Mouse (Mus musculus): ENCODE results near the gene Maml1. TPM values are rescaled to one million over a fixed set of nuclear protein-coding genes. Genes with fewer than 3 reads are reported as not detected.

Maml1 gene
- 3.8 and 4.6 TPM in 2 replicates for polyA plus RNA-seq (2015; fragmentation: Nextera tagmentation; extraction: Ambion mirVana)

DNA sequence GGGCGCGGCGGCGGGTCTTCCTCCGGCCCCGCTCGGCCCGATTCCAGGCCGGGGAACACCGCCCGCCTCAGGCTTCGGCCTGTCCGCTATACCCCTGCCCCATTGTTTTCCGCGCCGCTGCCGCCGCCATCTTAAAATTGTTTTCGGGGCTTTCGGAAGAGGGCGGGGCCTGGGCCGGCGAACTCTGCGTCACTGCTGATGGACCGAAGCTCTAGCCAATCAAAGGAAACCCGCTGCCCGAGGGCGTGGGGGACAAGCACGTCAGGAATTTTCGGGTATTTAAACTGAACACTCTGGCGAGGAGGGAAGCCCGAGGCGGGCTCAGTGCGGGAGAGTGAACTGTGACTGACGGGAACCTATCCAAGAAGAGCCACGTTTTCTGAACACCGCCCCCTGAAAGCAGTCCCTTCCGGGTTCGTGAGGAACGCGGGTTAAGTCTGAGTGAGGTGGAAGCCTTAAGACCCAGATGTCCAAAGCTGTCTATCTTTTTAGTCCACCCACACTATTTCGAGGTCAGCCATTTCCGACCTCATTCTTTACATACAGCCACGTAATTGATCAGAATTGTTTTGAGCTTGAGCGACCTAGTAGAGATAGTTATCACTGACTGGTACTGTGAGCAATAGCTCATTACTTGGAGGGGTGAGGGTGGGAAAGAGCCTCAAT, at the start of gene Maml1:
TSS of gene Maml1 (minus strand) at position 122 of the 666 bp plus-strand sequence.
- WGBS = under 1% methylated on average over 45 of the region's 45 CpGs
- H3K9me3 ChIP-seq = no peaks in the 10 kb centered on the region
- H3K27ac ChIP-seq (replicated peaks) = peak within 1 kb of the TSS; percentile 98
- ATAC-seq (replicated peaks) = peak; percentile 99
- H3K36me3 ChIP-seq = peaks cover 28% of the 10 kb centered on the region
- peak within 1 kb of the TSS; percentile 94 for H3K9ac ChIP-seq (replicated peaks)
- H3K27me3 ChIP-seq = no peaks in the 10 kb centered on the region
- H3K4me2 ChIP-seq (replicated peaks) = peak within 1 kb of the TSS; percentile 53
- peaks cover 29% of the 10 kb centered on the region for H3K4me1 ChIP-seq
- H3K4me3 ChIP-seq = peak within 1 kb of the TSS; percentile 93

DNA sequence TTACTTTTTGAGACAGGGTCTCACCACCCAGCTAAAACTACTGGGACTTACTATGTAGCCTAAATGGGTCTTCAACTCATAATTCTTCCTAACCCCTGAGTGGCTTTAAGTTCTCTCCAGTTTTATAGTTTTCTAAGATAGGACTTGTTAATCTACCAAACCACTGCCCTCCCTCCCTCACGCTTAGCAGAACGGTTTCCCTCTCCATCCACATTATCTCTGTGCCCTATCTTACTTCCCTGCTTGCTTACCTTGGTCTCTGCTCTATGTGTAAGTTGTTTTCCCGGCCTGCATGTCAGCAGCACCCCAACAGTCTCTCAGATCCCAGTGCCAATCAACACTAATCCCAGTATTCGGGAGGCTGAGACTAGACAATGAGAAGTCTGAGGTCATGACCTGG, 44.8 kb upstream of the Maml1 start:
- no peak overlapping the region for H3K9ac ChIP-seq (replicated peaks)
- H3K4me2 ChIP-seq (replicated peaks) = no peak overlapping the region
- no peak for ATAC-seq (replicated peaks)
- 54% methylated on average over 4 of the region's 4 CpGs for WGBS
- H3K4me1 ChIP-seq = no peaks in the 10 kb centered on the region
- H3K4me3 ChIP-seq = no peak overlapping the region
- H3K36me3 ChIP-seq = no peaks in the 10 kb centered on the region
- no peaks in the 10 kb centered on the region for H3K27me3 ChIP-seq
- H3K27ac ChIP-seq (replicated peaks) = no peak overlapping the region
- H3K9me3 ChIP-seq = no peaks in the 10 kb centered on the region

DNA sequence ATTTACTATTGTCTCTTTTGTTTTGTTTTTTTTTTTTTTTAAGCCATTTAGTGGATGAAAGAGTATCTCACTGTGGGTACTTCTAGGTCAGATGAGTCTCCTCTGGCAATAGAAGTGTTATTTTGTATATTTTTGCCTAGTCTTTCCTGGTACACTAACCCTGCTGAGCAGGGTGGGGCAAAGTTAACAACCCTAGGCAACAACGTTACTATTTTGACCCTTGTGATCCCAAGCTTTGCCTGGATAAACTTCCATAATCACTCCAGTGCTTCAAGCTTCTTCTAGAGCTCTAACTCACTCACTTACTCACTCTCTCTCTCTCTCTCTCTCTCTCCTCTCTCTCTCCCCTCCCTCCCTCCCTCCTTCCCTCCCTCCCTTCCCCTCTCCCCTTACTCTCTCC, 44.0 kb upstream of the Maml1 start:
- ATAC-seq (replicated peaks) = no peak
- Histone ChIP-seq H3K27me3 (no peaks in the 10 kb centered on the region), H3K36me3 (no peaks in the 10 kb centered on the region), H3K27ac (replicated peaks) (no peak overlapping the region), H3K4me2 (replicated peaks) (no peak overlapping the region), H3K4me1 (no peaks in the 10 kb centered on the region), H3K9ac (replicated peaks) (no peak overlapping the region), H3K9me3 (no peaks in the 10 kb centered on the region), H3K4me3 (no peak overlapping the region)
- WGBS = 68% methylated on average over 1 of the region's 1 CpGs

DNA sequence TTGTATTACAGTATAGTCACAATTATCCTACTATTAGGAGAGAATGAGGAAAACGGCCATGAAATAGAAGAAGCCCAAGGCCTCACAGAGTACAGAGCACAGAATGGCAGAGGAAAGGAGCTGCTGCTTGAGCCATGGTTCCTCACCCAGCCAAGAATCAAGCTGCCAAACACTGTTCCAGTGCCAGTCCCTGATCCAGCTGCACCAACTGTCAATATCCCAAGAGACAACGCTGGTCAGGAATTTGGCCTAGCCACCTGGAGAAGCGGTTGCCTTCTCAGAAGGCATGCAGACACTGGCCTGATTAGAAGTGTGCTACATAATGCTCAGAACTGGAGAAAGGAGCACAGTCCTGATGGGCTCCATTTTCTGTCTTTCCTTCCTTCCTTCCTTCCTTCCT, 41.1 kb upstream of the Maml1 start:
- Histone ChIP-seq H3K36me3 (no peaks in the 10 kb centered on the region), H3K4me3 (no peak overlapping the region), H3K9ac (replicated peaks) (no peak overlapping the region), H3K27ac (replicated peaks) (no peak overlapping the region), H3K4me1 (no peaks in the 10 kb centered on the region), H3K9me3 (no peaks in the 10 kb centered on the region), H3K27me3 (no peaks in the 10 kb centered on the region), H3K4me2 (replicated peaks) (no peak overlapping the region)
- WGBS = 92% methylated on average over 3 of the region's 3 CpGs
- no peak for ATAC-seq (replicated peaks)

DNA sequence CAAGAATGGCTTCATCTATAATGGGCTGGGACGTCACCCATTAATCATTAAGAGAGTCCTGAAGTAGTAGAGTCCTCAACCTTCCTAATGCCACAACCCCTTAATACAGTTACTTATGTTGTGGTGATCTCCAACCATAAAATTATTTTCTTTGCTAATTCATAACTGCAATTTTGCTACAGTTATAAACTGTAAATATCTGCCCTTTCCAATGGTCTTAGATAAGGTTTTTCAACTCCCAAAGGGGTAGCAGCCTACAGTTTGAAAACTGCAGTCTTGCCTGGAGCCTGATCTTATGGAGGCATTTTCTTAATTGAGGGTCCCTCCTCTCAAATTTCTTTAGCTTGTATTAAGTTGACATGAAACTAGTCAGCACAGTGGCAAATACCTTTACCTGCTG, 37.3 kb upstream of the Maml1 start:
- Histone ChIP-seq H3K4me2 (replicated peaks) (no peak overlapping the region), H3K9ac (replicated peaks) (no peak overlapping the region), H3K27ac (replicated peaks) (no peak overlapping the region), H3K4me1 (peaks cover 12% of the 10 kb centered on the region), H3K9me3 (no peaks in the 10 kb centered on the region), H3K27me3 (no peaks in the 10 kb centered on the region), H3K36me3 (no peaks in the 10 kb centered on the region), H3K4me3 (no peak overlapping the region)
- ATAC-seq (replicated peaks) = no peak
- 100% methylated on average over 1 of the region's 1 CpGs for WGBS

DNA sequence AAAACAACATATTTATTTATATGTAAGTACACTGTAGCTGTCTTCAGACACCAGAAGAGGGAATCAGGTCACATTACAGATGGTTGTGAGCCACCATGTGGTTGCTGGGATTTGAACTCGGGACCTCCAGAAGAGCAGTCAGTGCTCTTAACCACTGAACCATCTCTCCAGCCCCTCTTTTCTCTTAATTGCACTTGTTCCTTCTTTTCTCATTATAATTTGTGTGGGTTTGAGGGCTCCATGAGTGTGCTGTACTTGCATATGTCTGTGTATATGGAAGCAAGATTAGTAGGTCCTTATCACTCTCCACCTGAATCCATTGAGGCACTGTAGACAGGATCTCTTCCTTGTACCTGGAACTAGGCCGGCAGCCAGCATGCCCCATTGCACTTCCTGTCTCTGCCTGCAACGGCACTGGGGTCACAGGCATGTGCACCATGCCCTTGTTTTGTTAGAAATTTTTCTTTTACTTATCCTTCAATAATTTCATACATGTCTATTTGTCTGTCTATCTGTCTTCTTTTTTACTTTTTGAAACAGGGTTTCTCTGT, 36.0 kb upstream of the Maml1 start:
- no peak for ATAC-seq (replicated peaks)
- 88% methylated on average over 3 of the region's 3 CpGs for WGBS
- H3K27me3 ChIP-seq = no peaks in the 10 kb centered on the region

DNA sequence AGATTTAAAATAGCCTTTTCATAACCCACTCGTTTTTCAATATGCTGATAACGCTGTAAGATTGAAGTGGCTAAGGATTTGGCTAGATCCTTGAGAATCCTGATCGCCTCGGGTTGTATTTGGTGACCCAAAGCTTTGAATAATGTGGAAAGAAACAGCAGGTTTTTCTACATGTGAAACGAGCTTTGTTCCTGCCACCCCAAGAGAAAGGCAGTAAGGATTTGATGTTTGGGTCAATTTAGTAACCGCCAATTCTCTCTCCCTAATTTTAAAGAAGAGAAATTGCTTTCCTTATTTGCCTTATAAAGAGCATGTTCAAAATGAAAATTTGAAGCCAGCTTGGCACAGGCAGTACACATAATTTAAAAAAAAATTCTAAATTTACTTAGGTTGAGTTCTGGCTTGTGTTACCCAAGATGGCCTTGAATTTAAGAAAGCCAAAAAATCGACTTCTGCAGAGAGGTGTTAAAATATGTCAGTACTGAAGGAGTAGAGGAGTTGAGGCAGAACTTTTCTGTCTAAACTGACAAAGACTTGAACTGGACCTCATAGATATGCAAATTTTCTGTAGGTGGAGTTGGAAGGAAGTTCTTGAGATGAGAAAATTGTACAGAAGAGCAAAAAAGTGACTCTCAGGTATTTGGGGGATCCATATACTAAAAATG, 34.3 kb upstream of the Maml1 start:
- H3K27ac ChIP-seq (replicated peaks) = peak overlapping the region; percentile 90
- peak overlapping the region; percentile 56 for H3K4me2 ChIP-seq (replicated peaks)
- H3K27me3 ChIP-seq = no peaks in the 10 kb centered on the region
- H3K9ac ChIP-seq (replicated peaks) = peak overlapping the region; percentile 71
- no peaks in the 10 kb centered on the region for H3K9me3 ChIP-seq
- H3K4me3 ChIP-seq = peak overlapping the region; percentile 93
- no peaks in the 10 kb centered on the region for H3K36me3 ChIP-seq
- WGBS = 6% methylated on average over 7 of the region's 7 CpGs
- no peak for ATAC-seq (replicated peaks)
- H3K4me1 ChIP-seq = peaks cover 38% of the 10 kb centered on the region

More for the DNA sequence above, 36.0 kb upstream of the Maml1 start:
- H3K9ac ChIP-seq (replicated peaks) = no peak overlapping the region
- no peak overlapping the region for H3K4me3 ChIP-seq
- H3K4me1 ChIP-seq = peaks cover 24% of the 10 kb centered on the region
- H3K9me3 ChIP-seq = no peaks in the 10 kb centered on the region
- no peaks in the 10 kb centered on the region for H3K36me3 ChIP-seq
- no peak overlapping the region for H3K4me2 ChIP-seq (replicated peaks)
- H3K27ac ChIP-seq (replicated peaks) = no peak overlapping the region

DNA sequence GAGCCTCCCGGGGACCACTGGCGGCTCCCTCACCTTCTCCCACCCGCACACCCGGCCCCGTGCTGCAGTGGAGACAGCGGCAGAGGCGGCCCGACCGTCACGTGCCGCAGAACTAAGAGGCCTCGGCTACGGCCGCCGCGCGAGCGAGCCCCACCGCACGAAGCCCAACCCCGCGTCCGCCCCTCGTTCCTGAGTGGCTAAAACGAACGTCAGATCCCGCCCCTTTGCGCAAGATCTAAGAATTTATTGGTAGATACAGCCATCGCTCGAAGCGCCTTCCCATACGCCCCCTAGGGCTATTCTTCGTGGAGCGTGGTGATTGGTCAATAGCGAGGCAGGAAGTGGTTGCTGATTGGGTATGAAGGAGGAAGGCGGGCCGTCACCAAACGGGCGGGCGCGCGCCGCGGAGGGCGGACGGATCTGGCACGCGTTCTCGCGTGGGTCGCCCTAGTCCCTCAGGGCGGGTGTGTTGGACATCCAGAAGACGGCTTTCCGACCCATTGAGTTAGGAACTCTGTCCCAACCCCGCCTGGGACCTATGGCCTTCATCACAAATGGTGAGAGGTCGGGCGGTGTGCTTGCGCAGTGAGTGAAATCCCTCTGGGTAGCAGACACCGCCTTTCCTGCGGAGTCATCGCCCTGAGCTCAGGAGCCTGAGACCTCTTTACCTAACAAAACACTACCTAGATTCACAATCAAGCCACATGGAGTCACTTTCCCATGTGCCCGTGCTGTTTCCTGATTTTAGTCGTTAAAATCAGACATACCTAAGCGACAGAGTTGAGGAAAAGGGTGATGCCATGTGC, 33.6 kb upstream of the Maml1 start, which contains the start of gene Canx:
TSS of gene Canx (minus strand) at position 178 of the 806 bp plus-strand sequence.
- Histone ChIP-seq H3K27ac (replicated peaks) (peak within 1 kb of the TSS; percentile 91), H3K36me3 (no peaks in the 10 kb centered on the region), H3K4me1 (peaks cover 38% of the 10 kb centered on the region), H3K4me3 (peak within 1 kb of the TSS; percentile 93), H3K9ac (replicated peaks) (peak within 1 kb of the TSS; percentile 94), H3K9me3 (no peaks in the 10 kb centered on the region), H3K27me3 (no peaks in the 10 kb centered on the region), H3K4me2 (replicated peaks) (peak within 1 kb of the TSS; percentile 58)
- under 1% methylated on average over 64 of the region's 64 CpGs for WGBS
- peak; percentile 99 for ATAC-seq (replicated peaks)

DNA sequence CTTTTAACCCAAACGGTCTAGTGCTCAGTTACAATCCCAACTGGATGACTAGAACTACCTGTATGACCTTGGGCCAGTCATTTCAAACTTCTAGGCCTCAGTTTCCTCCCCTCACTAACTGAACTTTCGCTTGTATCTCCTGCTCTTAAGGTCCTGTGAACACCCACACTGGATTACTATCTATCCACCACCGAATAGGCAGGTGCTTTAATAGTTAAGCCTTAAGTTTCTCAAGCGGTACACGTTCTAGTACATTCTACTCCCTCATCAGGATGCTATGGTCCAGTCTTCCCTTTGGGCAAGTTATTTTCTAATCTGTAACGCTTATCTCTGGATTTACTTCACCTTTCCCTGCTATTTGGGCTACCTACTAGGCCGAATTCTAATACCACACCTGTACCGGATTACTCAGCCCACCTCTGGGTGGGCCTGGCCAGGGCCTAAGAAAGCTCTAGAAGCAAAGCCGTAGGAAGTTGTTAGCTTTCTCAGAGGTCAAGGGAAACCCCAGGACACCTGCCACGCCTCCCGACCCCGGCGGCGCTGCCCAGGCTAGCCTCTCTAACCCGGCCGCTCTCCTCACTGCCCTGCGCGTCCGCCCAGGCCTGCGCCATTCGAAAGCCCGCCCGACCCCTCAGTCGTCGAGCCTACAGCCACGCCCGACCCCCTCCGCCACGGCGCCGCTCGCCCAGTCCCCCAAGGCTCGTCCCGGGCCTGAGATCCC, 32.8 kb upstream of the Maml1 start:
- peak; percentile 76 for ATAC-seq (replicated peaks)
- Histone ChIP-seq H3K9ac (replicated peaks) (peak overlapping the region; percentile 94), H3K4me3 (peak overlapping the region; percentile 93), H3K4me2 (replicated peaks) (peak overlapping the region; percentile 58), H3K36me3 (no peaks in the 10 kb centered on the region), H3K9me3 (no peaks in the 10 kb centered on the region), H3K27ac (replicated peaks) (peak overlapping the region; percentile 91), H3K27me3 (no peaks in the 10 kb centered on the region), H3K4me1 (peaks cover 38% of the 10 kb centered on the region)
- WGBS = 2% methylated on average over 34 of the region's 34 CpGs

DNA sequence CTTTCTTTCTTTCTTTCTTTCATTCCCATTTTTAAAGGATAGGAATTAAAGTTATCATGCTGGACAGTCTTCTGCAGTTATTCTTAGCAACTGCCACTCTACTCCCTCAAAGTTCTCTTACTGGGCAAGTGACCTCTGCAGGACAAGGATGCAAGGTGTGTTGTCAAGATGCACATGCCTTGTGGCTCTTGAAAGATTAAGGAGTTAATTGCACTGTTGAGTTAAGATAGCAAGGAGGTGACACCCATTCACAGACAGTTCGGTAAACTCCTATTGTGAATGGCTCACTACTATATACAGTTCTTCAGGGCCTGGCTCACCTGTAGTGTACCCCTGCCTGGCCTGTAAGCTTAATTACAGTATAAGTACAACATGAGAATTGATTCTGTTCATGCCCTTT, 31.7 kb upstream of the Maml1 start:
- H3K27me3 ChIP-seq = no peaks in the 10 kb centered on the region
- H3K4me1 ChIP-seq = peaks cover 38% of the 10 kb centered on the region
- no peak for ATAC-seq (replicated peaks)
- 22% methylated on average over 1 of the region's 1 CpGs for WGBS
- no peaks in the 10 kb centered on the region for H3K9me3 ChIP-seq
- peak overlapping the region; percentile 94 for H3K9ac ChIP-seq (replicated peaks)
- H3K4me3 ChIP-seq = peak overlapping the region; percentile 93
- H3K36me3 ChIP-seq = peaks cover 2% of the 10 kb centered on the region
- H3K4me2 ChIP-seq (replicated peaks) = peak overlapping the region; percentile 58
- H3K27ac ChIP-seq (replicated peaks) = no peak overlapping the region

DNA sequence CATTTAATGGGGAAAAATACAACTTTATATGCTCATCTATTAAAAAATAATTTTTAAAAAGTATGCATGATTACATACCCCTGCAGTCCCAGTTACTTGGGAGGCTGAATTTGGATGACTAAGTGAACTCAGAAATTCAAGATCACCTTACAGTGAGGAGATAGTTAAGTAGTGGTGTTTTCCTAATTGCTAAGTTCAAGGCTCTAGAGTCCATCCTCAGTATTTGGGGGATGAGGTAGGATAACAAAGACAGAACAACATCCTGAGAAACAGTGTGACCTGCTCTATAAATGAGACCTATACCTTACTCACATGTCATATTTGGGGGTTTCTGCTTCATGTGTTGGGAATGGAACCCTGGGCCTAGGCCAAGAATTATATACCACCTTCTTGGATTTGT, 30.2 kb upstream of the Maml1 start:
- no peak for ATAC-seq (replicated peaks)
- Histone ChIP-seq H3K4me2 (replicated peaks) (no peak overlapping the region), H3K9ac (replicated peaks) (no peak overlapping the region), H3K9me3 (no peaks in the 10 kb centered on the region), H3K27ac (replicated peaks) (no peak overlapping the region), H3K4me1 (peaks cover 38% of the 10 kb centered on the region), H3K4me3 (no peak overlapping the region), H3K36me3 (peaks cover 4% of the 10 kb centered on the region), H3K27me3 (no peaks in the 10 kb centered on the region)

Measured in forebrain, embryonic 15.5 days (tissue).